Mouse (Mus musculus) central nervous system, embryonic 18 days (tissue): ENCODE measurements around the gene Uqcrc2. TPM values are rescaled to one million over a fixed set of nuclear protein-coding genes. Genes with fewer than 3 reads are reported as not detected.

Experiments
- polyA plus RNA-seq: library from polyadenylated mRNA; depleted of rRNA; stranded (reverse); fragments of >200 nt; gene quantifications from 2 replicates; pipeline ENCODE4 v1.2.3, GENCODE M21; 2012; rRNA removed

The Uqcrc2 gene
- 212 and 243 TPM in 2 replicates for polyA plus RNA-seq

GRCm38 (mm10) chr7:120634711-120635361 lies at the start of gene Uqcrc2:
Gene Uqcrc2, plus strand, starts transcription at chr7:120635176.

DNA sequence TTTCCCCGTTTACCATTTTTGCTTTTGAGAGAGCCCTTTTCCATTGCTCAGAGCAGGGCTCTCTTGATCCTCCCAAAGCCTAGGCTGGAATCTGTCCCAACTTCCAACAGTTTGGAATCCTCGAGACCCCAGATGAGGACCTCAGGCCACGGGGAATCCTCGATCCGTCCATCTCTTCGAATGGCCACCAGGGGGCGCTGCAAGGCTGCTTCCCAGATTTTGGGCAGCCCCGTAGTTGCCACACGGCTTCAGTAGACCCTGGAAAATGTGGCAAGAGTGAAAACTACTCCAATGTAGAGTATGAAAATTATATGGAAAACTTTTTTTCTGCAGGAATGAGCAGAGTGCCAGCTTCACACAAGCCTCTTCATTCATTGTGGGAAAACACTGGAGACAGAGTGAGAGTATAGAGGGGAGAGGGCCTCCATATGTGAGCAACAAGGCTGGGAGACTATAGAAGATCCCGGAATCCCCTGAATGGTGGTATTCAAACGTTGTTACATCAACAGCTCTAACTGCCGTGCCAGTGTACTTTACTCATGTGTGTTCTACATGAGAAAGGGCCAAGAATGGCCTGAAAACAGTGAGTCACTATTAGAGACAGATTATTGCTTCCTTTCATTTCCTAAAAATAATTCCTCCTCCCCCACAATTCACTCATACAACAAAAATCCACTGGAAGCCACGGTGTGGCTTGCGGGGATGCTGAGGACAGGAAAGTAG lies 35.3 kb downstream of the Uqcrc2 start, which contains the start of gene Pdzd9:
TSS of gene Pdzd9 (minus strand) at position 191 of the 723 bp plus-strand sequence.

DNA sequence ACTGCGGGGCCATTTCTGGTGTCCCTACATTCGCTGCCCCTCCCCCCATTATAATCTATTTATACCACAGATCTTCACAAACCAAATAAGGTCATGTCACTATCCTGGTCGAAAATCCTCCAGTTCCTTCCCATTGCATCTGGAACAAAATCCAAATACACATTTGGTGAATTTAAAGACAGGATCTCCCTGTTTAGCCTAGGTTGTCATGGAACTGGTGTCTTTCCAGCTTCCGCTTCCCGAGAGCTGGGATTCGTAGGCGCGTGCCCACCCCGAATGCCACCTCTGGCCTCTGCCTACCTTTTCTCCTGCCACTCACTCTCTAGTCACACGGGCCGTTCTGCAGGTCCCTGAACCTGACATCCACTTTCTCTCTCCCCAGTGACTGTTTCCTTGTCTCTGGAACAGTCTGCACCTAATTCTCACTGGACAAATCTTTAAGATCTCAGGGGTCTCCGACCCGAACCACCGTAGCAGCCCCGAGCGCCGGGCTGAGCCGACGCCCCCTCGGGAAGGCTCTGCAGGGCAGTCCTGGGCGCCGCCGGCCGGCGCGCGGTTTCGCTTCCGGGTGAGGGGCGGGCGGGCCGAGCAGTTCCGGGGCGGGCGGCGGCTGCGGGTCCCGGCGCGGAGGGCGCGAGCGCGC lies 42.1 kb downstream of the Uqcrc2 start, which contains the start of gene Mosmo:
TSS of gene Mosmo (plus strand) at position 618 of the 643 bp plus-strand sequence.

Other genes with a start within 250 kb of the Uqcrc2 start
- not detected in 2 replicates for gene Abca16, start 225.5 kb upstream of the Uqcrc2 start, polyA plus RNA-seq
- gene Pdzd9, start 35.2 kb downstream of the Uqcrc2 start, polyA plus RNA-seq: 0.17 and 0.25 TPM in 2 replicates
- 24.1 and 25.7 TPM in 2 replicates for gene Mosmo, start 42.4 kb downstream of the Uqcrc2 start, polyA plus RNA-seq
- gene Vwa3a, start 104.1 kb downstream of the Uqcrc2 start, polyA plus RNA-seq: 3.0 and 4.5 TPM in 2 replicates
- gene Gm5737, start 177.2 kb downstream of the Uqcrc2 start, polyA plus RNA-seq: 0.16 and 0.21 TPM in 2 replicates
- 40.9 and 46.2 TPM in 2 replicates for gene Eef2k, start 207.7 kb downstream of the Uqcrc2 start, polyA plus RNA-seq